Mouse (Mus musculus) midbrain, postnatal 0 days (tissue): Measurements from ENCODE around the gene Gm45618. TPM values are rescaled to one million over a fixed set of nuclear protein-coding genes. Genes with fewer than 3 reads are reported as not detected.

Experiments used
- ATAC-seq: fragments of 200-750 bp; cut with Nextera tagmentation; 2 replicates; pipeline ENCODE4 v1.8.0; 2017; ENCODE audit warnings: moderate number of reproducible peaks, mild to moderate bottlenecking, moderate TSS enrichment, moderate library complexity; ENCODE audit not compliant: low FRiP score
- DNase-seq: peaks from one replicate; pipeline ENCODE4 v3.0.0-alpha.2; 2015; ENCODE audit warnings: low spot score
- H3K27ac ChIP-seq: fragments of 300-500 bp; sonication (generic); 2 replicates; pipeline ENCODE4 v1.5.1; 2014; ENCODE audit warnings: low read depth, mild to moderate bottlenecking, low read length, mixed read lengths
- H3K27me3 ChIP-seq: fragments of 300-500 bp; sonication (generic); 2 replicates; pipeline ENCODE4 v1.6.1; 2014; ENCODE audit warnings: low read length, control low read depth, mixed read lengths; ENCODE audit not compliant: insufficient read depth
- H3K36me3 ChIP-seq: fragments of 300-500 bp; sonication (generic); 2 replicates; pipeline ENCODE4 v1.6.1; 2014; ENCODE audit warnings: low read length, control low read depth, mixed read lengths; ENCODE audit not compliant: insufficient read depth
- H3K4me1 ChIP-seq: fragments of 300-500 bp; sonication (generic); 2 replicates; pipeline ENCODE4 v1.6.1; 2014; ENCODE audit warnings: mild to moderate bottlenecking, control low read depth, antibody characterized with exemption, low read length, mixed read lengths; ENCODE audit not compliant: insufficient read depth
- H3K4me2 ChIP-seq: fragments of 300-500 bp; sonication (generic); 2 replicates; pipeline ENCODE4 v1.6.1; 2014; ENCODE audit warnings: low read depth, mild to moderate bottlenecking, low read length, mixed read lengths; ENCODE audit not compliant: poor library complexity, severe bottlenecking
- H3K4me3 ChIP-seq: fragments of 300-500 bp; sonication (generic); 2 replicates; pipeline ENCODE4 v1.5.1; 2014; ENCODE audit warnings: low read depth, mild to moderate bottlenecking, low read length, moderate library complexity
- H3K9ac ChIP-seq: fragments of 300-500 bp; sonication (generic); replicated peaks from 2 replicates; pipeline ENCODE4 v1.6.1; 2014; ENCODE audit warnings: mild to moderate bottlenecking, low read length, moderate library complexity, mixed read lengths; ENCODE audit not compliant: poor library complexity, severe bottlenecking
- H3K9me3 ChIP-seq: fragments of 300-500 bp; sonication (generic); 2 replicates; pipeline ENCODE4 v1.6.1; 2016; ENCODE audit warnings: low read length, control low read depth
- CTCF ChIP-seq: IDR thresholded peaks from 2 replicates; pipeline ENCODE4 v1.5.1; 2016; ENCODE audit warnings: antibody characterized with exemption, mild to moderate bottlenecking
- WGBS: fragments of 180-500 bp; shearing (Covaris S2); extraction: QIAGEN DNeasy Blood & Tissue Kit; methylation state at CpG from one replicate; pipeline ENCODE4 v1.1.7; 2014; 5-methylcytosine and 5-hydroxymethylcytosine counted together
- polyA plus RNA-seq: library from polyadenylated mRNA; unstranded; fragments of >200 nt; fragmentation: Nextera tagmentation; extraction: Ambion mirVana; gene quantifications from 2 replicates; pipeline ENCODE4 v1.2.1, GENCODE M21; 2015
- total RNA-seq: library from RNA; depleted of rRNA; stranded (reverse); fragments of >200 nt; gene quantifications from 2 replicates; pipeline ENCODE4 v1.2.3, GENCODE M21; 2014

Gene Gm45618
- total and polyA plus RNA-seq, 2 experiments from 2014 or later: not detected

DNA sequence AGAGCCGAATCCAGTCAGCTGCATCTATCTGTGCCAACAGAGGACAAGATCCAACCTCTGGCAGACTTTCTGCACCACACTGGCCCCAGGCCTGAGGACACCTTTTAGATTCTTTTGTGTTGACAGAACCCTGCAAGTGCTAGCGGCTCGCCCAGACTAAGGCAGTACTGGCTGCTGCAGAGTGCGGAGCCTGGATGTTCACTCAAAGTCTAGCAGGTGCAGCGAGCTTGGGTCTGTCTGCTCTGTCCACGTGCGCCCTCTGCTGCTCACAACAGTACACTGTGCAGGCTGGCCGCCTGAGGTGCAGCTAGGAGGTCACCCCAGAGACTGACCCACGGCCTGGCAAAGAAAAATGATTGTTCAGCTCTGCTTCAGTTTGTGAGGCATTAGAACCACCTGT, 22.8 kb downstream of the Gm45618 start:
- Histone ChIP-seq H3K27me3 (no peaks in the 10 kb centered on the region), H3K4me3 (peak overlapping the region; percentile 16; the same call in 1 of the 2 replicates), H3K9ac (peak overlapping the region; percentile 37; the same call in 1 of the 2 replicates), H3K27ac (no peak overlapping the region), H3K4me2 (peak overlapping the region; percentile 36), H3K4me1 (peaks cover 14% of the 10 kb centered on the region; the same call in 1 of the 2 replicates), H3K36me3 (no peaks in the 10 kb centered on the region), H3K9me3 (no peaks in the 10 kb centered on the region)
- peak; percentile 94 for TF ChIP-seq CTCF
- 8% methylated on average over 9 of the region's 9 CpGs for WGBS
- ATAC-seq: peak; percentile 45; the same call in 1 of the 2 replicates
- peak; percentile 89 for DNase-seq

GRCm38 (mm10) chr7:142096701-142097100, 23.8 kb downstream of the Gm45618 start:
- no peak for TF ChIP-seq CTCF
- no peak overlapping the region for H3K9ac ChIP-seq
- no peaks in the 10 kb centered on the region for H3K27me3 ChIP-seq
- WGBS: 69% methylated on average over 4 of the region's 4 CpGs
- H3K4me2 ChIP-seq: peak overlapping the region; percentile 98
- no peak overlapping the region for H3K27ac ChIP-seq
- DNase-seq: no peak
- ATAC-seq: no peak
- no peak overlapping the region; the same call in 1 of the 2 replicates for H3K4me3 ChIP-seq
- no peaks in the 10 kb centered on the region for H3K9me3 ChIP-seq
- peaks cover 23% of the 10 kb centered on the region; the same call in 1 of the 2 replicates for H3K4me1 ChIP-seq
- no peaks in the 10 kb centered on the region for H3K36me3 ChIP-seq

- Histone ChIP-seq H3K36me3 (no peaks in the 10 kb centered on the region), H3K27ac (peak within 1 kb of the TSS; percentile 95), H3K9me3 (no peaks in the 10 kb centered on the region), H3K4me1 (peaks cover 36% of the 10 kb centered on the region), H3K4me2 (peak within 1 kb of the TSS; percentile 98), H3K9ac (peak within 1 kb of the TSS; percentile 93), H3K4me3 (peak within 1 kb of the TSS; percentile 85), H3K27me3 (no peaks in the 10 kb centered on the region)
- ATAC-seq: peak; percentile 83
- DNase-seq: peak; percentile 96
- peak; percentile 62 for TF ChIP-seq CTCF
- WGBS: 2% methylated on average over 57 of the region's 63 CpGs
These were observed 25.2 kb downstream of the Gm45618 start, which contains the start of gene Dusp8 for GRCm38 (mm10) chr7:142095183-142095931. Dusp8 (minus strand) TSS chr7:142095843.

DNA sequence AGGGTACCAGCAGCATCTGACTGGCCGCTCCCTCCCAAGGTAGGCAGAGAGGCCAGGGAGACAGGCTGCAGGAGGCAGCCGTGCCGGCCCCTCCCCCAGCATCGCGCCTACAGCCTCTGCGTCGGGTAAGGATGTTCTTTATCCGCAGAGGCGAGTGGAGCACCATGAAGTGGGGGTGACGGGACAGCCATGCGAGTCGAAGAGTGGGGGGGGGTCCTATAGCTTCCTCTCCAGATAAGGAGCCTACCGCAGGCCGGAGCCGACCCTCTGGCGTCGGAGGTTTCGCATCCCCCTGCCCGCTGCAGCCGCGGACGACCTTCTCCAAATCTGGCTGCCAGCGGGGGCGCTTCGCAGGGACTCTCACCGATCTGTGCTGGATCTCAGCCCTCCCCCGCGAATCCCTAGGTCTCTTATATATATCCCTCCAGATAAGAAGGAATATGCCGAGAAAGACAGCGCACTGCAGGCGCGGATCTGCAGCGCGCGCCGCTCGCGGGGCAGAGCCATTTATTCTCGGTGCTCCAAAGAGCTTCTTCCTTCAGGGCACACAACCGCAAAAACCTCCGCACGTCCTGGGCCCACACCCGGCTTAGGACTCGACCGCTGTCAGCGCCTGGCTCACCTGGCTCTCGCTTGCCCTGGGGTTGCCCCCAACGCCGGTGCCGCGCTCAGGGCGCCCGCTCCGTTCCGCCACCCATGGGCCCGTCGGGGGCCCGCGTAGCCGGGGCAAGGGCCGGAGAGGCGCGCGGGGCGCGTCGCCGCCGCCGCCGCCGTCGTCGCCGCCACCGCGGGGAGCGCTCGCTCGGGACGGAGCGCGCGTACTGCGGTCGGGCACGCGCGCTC, 26.0 kb downstream of the Gm45618 start:
- peak overlapping the region; percentile 93 for H3K9ac ChIP-seq
- ATAC-seq: peak; percentile 29; the same call in 1 of the 2 replicates
- H3K36me3 ChIP-seq: peaks cover 3% of the 10 kb centered on the region; the same call in 1 of the 2 replicates
- H3K27ac ChIP-seq: peak overlapping the region; percentile 95
- no peaks in the 10 kb centered on the region for H3K27me3 ChIP-seq
- H3K4me3 ChIP-seq: peak overlapping the region; percentile 85
- WGBS: under 1% methylated on average over 61 of the region's 89 CpGs
- no peaks in the 10 kb centered on the region for H3K9me3 ChIP-seq
- peaks cover 44% of the 10 kb centered on the region for H3K4me1 ChIP-seq
- DNase-seq: no peak
- TF ChIP-seq CTCF: peak; percentile 20
- peak overlapping the region; percentile 98 for H3K4me2 ChIP-seq

- peak overlapping the region; percentile 95 for H3K27ac ChIP-seq
- TF ChIP-seq CTCF: no peak
- H3K27me3 ChIP-seq: no peaks in the 10 kb centered on the region
- peaks cover 6% of the 10 kb centered on the region; the same call in 1 of the 2 replicates for H3K36me3 ChIP-seq
- H3K4me3 ChIP-seq: peak overlapping the region; percentile 85
- peaks cover 48% of the 10 kb centered on the region for H3K4me1 ChIP-seq
- H3K9me3 ChIP-seq: no peaks in the 10 kb centered on the region
- DNase-seq (no peak), ATAC-seq (no peak)
- H3K9ac ChIP-seq: peak overlapping the region; percentile 93
- WGBS: 12% methylated on average over 6 of the region's 6 CpGs
- H3K4me2 ChIP-seq: peak overlapping the region; percentile 98
These were observed 26.8 kb downstream of the Gm45618 start for GRCm38 (mm10) chr7:142093696-142094240.
